ENCODE assay signal across 23 mouse cellular contexts in genomic region chr15:84246195-84246594, GRCm38 (mm10). TPM values are rescaled to one million over a fixed set of nuclear protein-coding genes. Genes with fewer than 3 reads are reported as not detected.
DNase-seq lines count a peak whose midpoint lies in the region; ATAC-seq and TF ChIP-seq lines count a peak whose summit lies in the region.
"Had no signal": no experiment of that assay in that cellular context is flagged by ENCODE, and none has a peak within 500 bp of the region (broad histone marks: within the 10 kb centered on the region; RNA-seq: fewer than 3 reads in every experiment).

No protein-coding gene starts in this region.

- peaks cover 13% of the 10 kb centered on the region for H3K4me1 ChIP-seq in forebrain, embryonic 15.5 days
- peaks cover 8% of the 10 kb centered on the region for H3K4me1 ChIP-seq in forebrain, embryonic 16.5 days (replicated peaks; ENCODE audit: control insufficient read depth, insufficient read depth, low read length)
- peaks cover 6% of the 10 kb centered on the region for H3K4me1 ChIP-seq in hindbrain, embryonic 14.5 days (replicated peaks; ENCODE audit: control insufficient read depth, insufficient read depth, low read length)
- H3K4me1 ChIP-seq in hindbrain, embryonic 10.5 days (replicated peaks), result peaks cover 12% of the 10 kb centered on the region
- H3K4me1 ChIP-seq in midbrain, embryonic 10.5 days, result peaks cover 11% of the 10 kb centered on the region
- H3K4me1 ChIP-seq in midbrain, postnatal 0 days (ENCODE audit: insufficient read depth, low read length), result no peaks in the 10 kb centered on the region

- no peaks in the 10 kb centered on the region for H3K9me3 ChIP-seq in forebrain, embryonic 15.5 days
- H3K9me3 ChIP-seq in forebrain, embryonic 16.5 days (ENCODE audit: control insufficient read depth, low read length), result no peaks in the 10 kb centered on the region
- H3K9me3 ChIP-seq in hindbrain, embryonic 14.5 days (ENCODE audit: control insufficient read depth, low read length), result peaks cover 6% of the 10 kb centered on the region; the same call in 1 of the 2 replicates
- peaks cover 9% of the 10 kb centered on the region for H3K9me3 ChIP-seq in hindbrain, embryonic 10.5 days
- H3K9me3 ChIP-seq in midbrain, embryonic 10.5 days (replicated peaks), result peaks cover 5% of the 10 kb centered on the region; the same call in 1 of the 2 replicates
- no peaks in the 10 kb centered on the region for H3K9me3 ChIP-seq in midbrain, postnatal 0 days (ENCODE audit: low read length)
- H3K9me3 ChIP-seq: heart, embryonic 13.5 days had no signal

- H3K27me3 ChIP-seq in forebrain, embryonic 15.5 days, result no peaks in the 10 kb centered on the region
- no peaks in the 10 kb centered on the region for H3K27me3 ChIP-seq in forebrain, embryonic 16.5 days (replicated peaks; ENCODE audit: control insufficient read depth, insufficient read depth, low read length)
- H3K27me3 ChIP-seq in hindbrain, embryonic 14.5 days (ENCODE audit: control insufficient read depth, insufficient read depth, low read length), result no peaks in the 10 kb centered on the region
- H3K27me3 ChIP-seq in hindbrain, embryonic 10.5 days (ENCODE audit: insufficient read depth, poor library complexity, severe bottlenecking), result no peaks in the 10 kb centered on the region
- no peaks in the 10 kb centered on the region for H3K27me3 ChIP-seq in midbrain, embryonic 10.5 days (ENCODE audit: low read depth, poor library complexity, severe bottlenecking)
- H3K27me3 ChIP-seq in midbrain, postnatal 0 days (ENCODE audit: insufficient read depth, low read length), result no peaks in the 10 kb centered on the region
- H3K27me3 ChIP-seq: forebrain, embryonic 13.5 days; heart, embryonic 13.5 days had no signal

- H3K4me2 ChIP-seq in forebrain, embryonic 15.5 days (replicated peaks), result no peak overlapping the region
- no peak overlapping the region for H3K4me2 ChIP-seq in forebrain, embryonic 16.5 days (ENCODE audit: low read length)
- H3K4me2 ChIP-seq in hindbrain, embryonic 14.5 days (replicated peaks), result no peak overlapping the region
- no peak overlapping the region for H3K4me2 ChIP-seq in midbrain, postnatal 0 days (ENCODE audit: low read depth, low read length, poor library complexity, severe bottlenecking)
- H3K4me2 ChIP-seq: forebrain, embryonic 13.5 days; heart, embryonic 13.5 days had no signal

- no peak for DNase-seq in hindbrain, embryonic 14.5 days (ENCODE audit: low spot score)
- no peak for DNase-seq in hindbrain, embryonic 10.5 days (ENCODE audit: low spot score)
- no peak for DNase-seq in midbrain, embryonic 10.5 days (ENCODE audit: low spot score)
- DNase-seq in midbrain, postnatal 0 days (ENCODE audit: low spot score), result no peak
- DNase-seq in adipocyte (ENCODE audit: low spot score), result no peak
- DNase-seq: adrenal gland, postnatal 10 days; B cell, adult 2 months; cerebellum, adult 11-12 months; cerebellum, adult 9-11 months; cerebellum, postnatal 36 days; gastrocnemius, postnatal 10 days; heart, postnatal 10 days; heart, postnatal 4 days had no signal

- H3K4me3 ChIP-seq in forebrain, embryonic 15.5 days, result no peak overlapping the region
- H3K4me3 ChIP-seq in forebrain, embryonic 16.5 days (replicated peaks; ENCODE audit: low read length), result no peak overlapping the region
- no peak overlapping the region for H3K4me3 ChIP-seq in hindbrain, embryonic 14.5 days (replicated peaks; ENCODE audit: low read length)
- no peak overlapping the region for H3K4me3 ChIP-seq in hindbrain, embryonic 10.5 days
- no peak overlapping the region for H3K4me3 ChIP-seq in midbrain, embryonic 10.5 days
- H3K4me3 ChIP-seq in midbrain, postnatal 0 days (ENCODE audit: low read depth, low read length), result no peak overlapping the region
- H3K4me3 ChIP-seq: embryonic facial prominence, embryonic 10.5 days; forebrain, embryonic 13.5 days; heart, embryonic 13.5 days had no signal

- no peaks in the 10 kb centered on the region for H3K36me3 ChIP-seq in forebrain, embryonic 15.5 days
- no peaks in the 10 kb centered on the region for H3K36me3 ChIP-seq in forebrain, embryonic 16.5 days (ENCODE audit: control insufficient read depth, insufficient read depth)
- H3K36me3 ChIP-seq in hindbrain, embryonic 14.5 days (replicated peaks; ENCODE audit: control insufficient read depth, insufficient read depth), result no peaks in the 10 kb centered on the region
- H3K36me3 ChIP-seq in hindbrain, embryonic 10.5 days, result peaks cover 8% of the 10 kb centered on the region; the same call in 1 of the 2 replicates
- H3K36me3 ChIP-seq in midbrain, embryonic 10.5 days, result no peaks in the 10 kb centered on the region
- no peaks in the 10 kb centered on the region for H3K36me3 ChIP-seq in midbrain, postnatal 0 days (ENCODE audit: insufficient read depth, low read length)
- H3K36me3 ChIP-seq: G1E had no signal

- H3K27ac ChIP-seq in forebrain, embryonic 15.5 days (replicated peaks), result peak overlapping the region; percentile 74
- no peak overlapping the region for H3K27ac ChIP-seq in forebrain, embryonic 16.5 days (ENCODE audit: low read length)
- peak overlapping the region; percentile 2; the same call in 1 of the 2 replicates for H3K27ac ChIP-seq in hindbrain, embryonic 14.5 days
- H3K27ac ChIP-seq in hindbrain, embryonic 10.5 days, result no peak overlapping the region
- H3K27ac ChIP-seq in midbrain, embryonic 10.5 days (replicated peaks), result 0 out of 2 replicates have a peak overlapping the region, but pooled peaks have one; percentile 7
- H3K27ac ChIP-seq in midbrain, postnatal 0 days (ENCODE audit: low read depth, low read length), result no peak overlapping the region
- H3K27ac ChIP-seq: embryonic facial prominence, embryonic 10.5 days; forebrain, embryonic 13.5 days had no signal

- TF ChIP-seq CTCF in midbrain, postnatal 0 days (IDR thresholded peaks at IDR 0.05), result no peak

- no peak for ATAC-seq in forebrain, embryonic 15.5 days (replicated peaks)
- no peak for ATAC-seq in forebrain, embryonic 16.5 days
- ATAC-seq in hindbrain, embryonic 14.5 days (ENCODE audit: low FRiP score), result no peak
- ATAC-seq in midbrain, postnatal 0 days (ENCODE audit: low FRiP score), result no peak
- 0 out of 2 replicates have a peak, but pooled peaks have one; percentile 29 for ATAC-seq in megakaryocyte progenitor cell, adult 5-6 weeks (replicated peaks; ENCODE audit: poor library complexity)
- ATAC-seq: CD4-positive, CD25-positive, alpha-beta regulatory T cell, adult 4 months; forebrain, embryonic 13.5 days; inflammation-experienced regulatory T-cells, adult 6 months; intestine, postnatal 0 days had no signal

- H3K9ac ChIP-seq in forebrain, embryonic 15.5 days (replicated peaks), result no peak overlapping the region
- no peak overlapping the region for H3K9ac ChIP-seq in forebrain, embryonic 16.5 days (replicated peaks; ENCODE audit: low read depth, low read length)
- no peak overlapping the region for H3K9ac ChIP-seq in hindbrain, embryonic 14.5 days
- H3K9ac ChIP-seq in midbrain, postnatal 0 days (replicated peaks; ENCODE audit: low read length, poor library complexity, severe bottlenecking), result no peak overlapping the region
- H3K9ac ChIP-seq: forebrain, embryonic 13.5 days; heart, embryonic 13.5 days had no signal

- 83% methylated on average over 6 of the region's 6 CpGs for WGBS in forebrain, embryonic 15.5 days
- WGBS in forebrain, embryonic 16.5 days, result 76% methylated on average over 6 of the region's 6 CpGs
- WGBS in hindbrain, embryonic 14.5 days, result 83% methylated on average over 6 of the region's 6 CpGs
- 93% methylated on average over 6 of the region's 6 CpGs for WGBS in hindbrain, embryonic 10.5 days
- WGBS in midbrain, embryonic 10.5 days, result 95% methylated on average over 6 of the region's 6 CpGs
- 82% methylated on average over 6 of the region's 6 CpGs for WGBS in midbrain, postnatal 0 days

RNA-seq across cellular contexts. Expression of gene Parvb, which starts 14.4 kb away (rescaled TPM):
- 2.8 and 3.8 TPM in 2 replicates for polyA plus RNA-seq in forebrain, embryonic 15.5 days (2015; fragmentation: Nextera tagmentation; extraction: Ambion mirVana)
- 2.2 and 2.8 TPM in 2 replicates for polyA plus RNA-seq in forebrain, embryonic 16.5 days (2015; fragmentation: Nextera tagmentation; extraction: Ambion mirVana)
- 4.1 and 5.1 TPM in 2 replicates for polyA plus RNA-seq in hindbrain, embryonic 14.5 days (2014; fragmentation: Nextera tagmentation; extraction: Ambion mirVana)
- 7.1 and 7.6 TPM in 2 replicates for polyA plus RNA-seq in hindbrain, embryonic 10.5 days (2016; fragmentation: Nextera tagmentation; extraction: Ambion mirVana)
- polyA plus RNA-seq in midbrain, embryonic 10.5 days (2016; fragmentation: Nextera tagmentation; extraction: Ambion mirVana), result 7.4 and 8.4 TPM in 2 replicates
- total RNA-seq in midbrain, postnatal 0 days (2014; rRNA removed), result 9.6 and 14.0 TPM in 2 replicates
- 4.3 and 5.8 TPM in 2 replicates for polyA plus RNA-seq in midbrain, postnatal 0 days (2015; fragmentation: Nextera tagmentation; extraction: Ambion mirVana)
- total RNA-seq in megakaryocyte progenitor cell, adult 5-6 weeks (2015), result 3.8 and 4.6 TPM in 2 replicates
- 0.33 and 1.5 TPM in 2 replicates for total RNA-seq in megakaryocyte progenitor cell, adult 5-6 weeks (2017)

RNA-seq across cellular contexts. Expression of gene Samm50, which starts 54.2 kb away (rescaled TPM):
- polyA plus RNA-seq in forebrain, embryonic 15.5 days (2015; fragmentation: Nextera tagmentation; extraction: Ambion mirVana), result 83.1 and 89.2 TPM in 2 replicates
- polyA plus RNA-seq in forebrain, embryonic 16.5 days (2015; fragmentation: Nextera tagmentation; extraction: Ambion mirVana), result 88.5 and 91.8 TPM in 2 replicates
- polyA plus RNA-seq in hindbrain, embryonic 14.5 days (2014; fragmentation: Nextera tagmentation; extraction: Ambion mirVana), result 56.3 and 56.7 TPM in 2 replicates
- polyA plus RNA-seq in hindbrain, embryonic 10.5 days (2016; fragmentation: Nextera tagmentation; extraction: Ambion mirVana), result 94.5 and 103 TPM in 2 replicates
- polyA plus RNA-seq in midbrain, embryonic 10.5 days (2016; fragmentation: Nextera tagmentation; extraction: Ambion mirVana), result 108 and 110 TPM in 2 replicates
- 38.9 and 39.7 TPM in 2 replicates for total RNA-seq in midbrain, postnatal 0 days (2014; rRNA removed)
- 88.1 and 90.9 TPM in 2 replicates for polyA plus RNA-seq in midbrain, postnatal 0 days (2015; fragmentation: Nextera tagmentation; extraction: Ambion mirVana)
- total RNA-seq in megakaryocyte progenitor cell, adult 5-6 weeks (2015), result 45.1 and 56.2 TPM in 2 replicates
- 35.6 and 42.0 TPM in 2 replicates for total RNA-seq in megakaryocyte progenitor cell, adult 5-6 weeks (2017)

Comparison
In these comparisons a context has a peak if more than half of its experiments do, and no peak if none do; other contexts are left out.
1. H3K27ac ChIP-seq: peak in forebrain, embryonic 15.5 days (single experiment), hindbrain, embryonic 14.5 days (single experiment) and midbrain, embryonic 10.5 days (single experiment); none in forebrain, embryonic 16.5 days (single experiment), hindbrain, embryonic 10.5 days (single experiment) and midbrain, postnatal 0 days (single experiment).